Mouse (Mus musculus): ENCODE measurements around the gene 2310061I04Rik. TPM values are rescaled to one million over a fixed set of nuclear protein-coding genes. Genes with fewer than 3 reads are reported as not detected.
A peak's percentile ranks its signal among the peaks of the same experiment; 100 is the strongest.

2310061I04Rik gene
- polyA plus RNA-seq, 2 experiments, result 20.7 to 53.9 TPM

GRCm38 (mm10) chr17:35905587-35905986, 8.4 kb upstream of the 2310061I04Rik start:
- ATAC-seq (ENCODE audit: low FRiP score, low read depth), result no peak
- 95% methylated on average over 1 of the region's 1 CpGs for WGBS
- Histone ChIP-seq H3K27ac (replicated peaks; ENCODE audit: low read depth, low read length) (no peak overlapping the region), H3K9ac (ENCODE audit: low read depth, low read length, severe bottlenecking) (no peak overlapping the region), H3K4me2 (replicated peaks; ENCODE audit: low read depth, low read length, severe bottlenecking) (no peak overlapping the region), H3K4me1 (ENCODE audit: control insufficient read depth, insufficient read depth, low read length) (peaks cover 6% of the 10 kb centered on the region; the same call in 1 of the 2 replicates), H3K36me3 (ENCODE audit: control insufficient read depth, insufficient read depth, low read length) (peaks cover 69% of the 10 kb centered on the region), H3K9me3 (ENCODE audit: control insufficient read depth, low read length) (no peaks in the 10 kb centered on the region), H3K4me3 (replicated peaks; ENCODE audit: low read length) (no peak overlapping the region), H3K27me3 (ENCODE audit: control insufficient read depth, insufficient read depth, low read length) (no peaks in the 10 kb centered on the region)
- TF ChIP-seq POLR2A (IDR thresholded peaks at IDR 0.05; ENCODE audit: borderline replicate concordance, extremely low read depth, insufficient read depth, insufficient read length), result no peak
- no peak for DNase-seq (ENCODE audit: low spot score)

DNA sequence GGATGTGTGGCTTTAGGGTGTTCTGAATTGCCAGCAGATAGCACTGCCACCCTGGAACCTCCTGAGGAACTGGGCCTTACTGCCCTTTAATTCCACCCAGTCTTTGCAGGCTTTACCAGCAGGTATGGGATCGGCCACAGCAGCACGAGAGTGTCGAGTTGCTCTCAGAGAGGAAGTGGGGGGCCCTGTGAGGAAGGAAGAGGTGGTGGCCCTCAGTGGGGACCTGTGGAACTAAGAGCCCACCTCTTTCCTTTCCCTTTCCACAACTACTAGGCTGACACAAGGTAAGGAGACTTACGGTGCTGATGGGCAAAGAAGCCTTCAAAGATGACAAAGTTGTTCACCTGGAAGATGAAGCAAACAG, 6.7 kb upstream of the 2310061I04Rik start:
- no peak for ATAC-seq (ENCODE audit: low FRiP score, low read depth)
- H3K9ac ChIP-seq (ENCODE audit: low read depth, low read length, severe bottlenecking), result no peak overlapping the region
- H3K4me3 ChIP-seq (replicated peaks; ENCODE audit: low read length), result no peak overlapping the region
- TF ChIP-seq POLR2A (IDR thresholded peaks at IDR 0.05; ENCODE audit: borderline replicate concordance, extremely low read depth, insufficient read depth, insufficient read length), result no peak
- DNase-seq (ENCODE audit: low spot score), result no peak
- H3K9me3 ChIP-seq (ENCODE audit: control insufficient read depth, low read length), result no peaks in the 10 kb centered on the region
- peaks cover 84% of the 10 kb centered on the region for H3K36me3 ChIP-seq (ENCODE audit: control insufficient read depth, insufficient read depth, low read length)
- peaks cover 1% of the 10 kb centered on the region; the same call in 1 of the 2 replicates for H3K4me1 ChIP-seq (ENCODE audit: control insufficient read depth, insufficient read depth, low read length)
- no peak overlapping the region for H3K4me2 ChIP-seq (replicated peaks; ENCODE audit: low read depth, low read length, severe bottlenecking)
- WGBS, result 69% methylated on average over 4 of the region's 4 CpGs
- no peak overlapping the region for H3K27ac ChIP-seq (replicated peaks; ENCODE audit: low read depth, low read length)
- H3K27me3 ChIP-seq (ENCODE audit: control insufficient read depth, insufficient read depth, low read length), result no peaks in the 10 kb centered on the region

DNA sequence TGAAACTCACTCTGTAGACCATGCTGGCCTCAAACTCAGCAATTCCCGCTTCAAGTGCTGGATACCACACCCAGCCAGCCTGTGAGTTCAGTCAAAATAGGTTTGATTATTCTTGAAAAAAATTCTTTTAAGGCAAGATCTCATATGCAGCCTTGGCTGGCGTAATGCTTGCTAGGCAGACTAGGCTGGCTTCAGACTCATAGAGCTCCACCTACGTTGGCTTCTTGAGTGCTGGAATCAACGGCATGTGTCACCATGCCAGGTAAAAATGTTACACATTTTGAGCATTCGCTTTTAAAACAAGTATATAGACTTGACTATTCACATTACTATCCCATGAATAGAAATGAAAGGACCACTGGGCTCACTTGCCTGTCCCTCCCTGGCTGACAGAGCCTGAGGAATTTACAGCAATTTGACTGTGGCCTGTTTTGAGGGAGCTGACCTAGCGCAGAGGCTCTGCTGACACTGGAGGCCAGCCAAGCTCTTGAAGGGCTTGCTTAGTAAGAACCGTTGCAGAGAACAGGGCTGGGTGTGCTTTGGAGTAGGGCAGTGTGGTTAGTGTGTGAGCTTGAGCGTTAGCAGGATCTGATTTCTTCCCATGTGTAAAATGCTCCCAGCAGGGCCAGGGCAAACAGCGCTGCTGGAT, 6.2 kb upstream of the 2310061I04Rik start:
- no peaks in the 10 kb centered on the region for H3K9me3 ChIP-seq (ENCODE audit: control insufficient read depth, low read length)
- H3K9ac ChIP-seq (ENCODE audit: low read depth, low read length, severe bottlenecking), result no peak overlapping the region
- no peaks in the 10 kb centered on the region for H3K4me1 ChIP-seq (ENCODE audit: control insufficient read depth, insufficient read depth, low read length)
- H3K36me3 ChIP-seq (ENCODE audit: control insufficient read depth, insufficient read depth, low read length), result peaks cover 85% of the 10 kb centered on the region
- ATAC-seq (ENCODE audit: low FRiP score, low read depth) (no peak), DNase-seq (ENCODE audit: low spot score) (no peak)
- WGBS, result 89% methylated on average over 9 of the region's 9 CpGs
- no peak for TF ChIP-seq POLR2A (IDR thresholded peaks at IDR 0.05; ENCODE audit: borderline replicate concordance, extremely low read depth, insufficient read depth, insufficient read length)
- no peak overlapping the region for H3K4me3 ChIP-seq (replicated peaks; ENCODE audit: low read length)
- no peak overlapping the region for H3K27ac ChIP-seq (replicated peaks; ENCODE audit: low read depth, low read length)
- H3K4me2 ChIP-seq (replicated peaks; ENCODE audit: low read depth, low read length, severe bottlenecking), result no peak overlapping the region
- H3K27me3 ChIP-seq (ENCODE audit: control insufficient read depth, insufficient read depth, low read length), result no peaks in the 10 kb centered on the region

DNA sequence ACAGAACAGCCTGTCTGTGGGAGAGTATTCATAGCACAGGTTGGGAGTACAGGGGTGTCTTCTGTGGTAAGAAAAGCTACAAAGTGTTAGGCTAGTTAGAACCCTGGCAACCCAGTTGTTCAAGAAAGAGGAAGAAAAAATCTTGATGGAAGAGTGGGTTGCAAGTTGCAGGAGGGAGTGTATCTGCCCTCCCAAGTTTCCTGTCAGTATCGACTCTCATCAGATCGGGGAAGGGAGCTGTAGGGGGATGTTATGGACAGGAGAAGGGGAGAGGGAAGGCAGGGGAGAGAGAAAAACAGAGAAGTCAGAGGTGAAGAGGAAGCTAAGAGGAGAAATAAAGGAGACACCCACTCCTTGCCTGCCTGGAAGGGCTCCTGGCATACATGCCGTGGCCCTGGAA, 3.4 kb upstream of the 2310061I04Rik start:
- Histone ChIP-seq H3K4me3 (replicated peaks; ENCODE audit: low read length) (no peak overlapping the region), H3K9ac (ENCODE audit: low read depth, low read length, severe bottlenecking) (no peak overlapping the region), H3K9me3 (ENCODE audit: control insufficient read depth, low read length) (no peaks in the 10 kb centered on the region), H3K27ac (replicated peaks; ENCODE audit: low read depth, low read length) (no peak overlapping the region), H3K4me2 (replicated peaks; ENCODE audit: low read depth, low read length, severe bottlenecking) (no peak overlapping the region), H3K36me3 (ENCODE audit: control insufficient read depth, insufficient read depth, low read length) (peaks cover 71% of the 10 kb centered on the region), H3K4me1 (ENCODE audit: control insufficient read depth, insufficient read depth, low read length) (0 out of 2 replicates have a peak, but pooled peaks cover 11% of the 10 kb centered on the region), H3K27me3 (ENCODE audit: control insufficient read depth, insufficient read depth, low read length) (no peaks in the 10 kb centered on the region)
- WGBS, result 87% methylated on average over 3 of the region's 3 CpGs
- no peak for TF ChIP-seq POLR2A (IDR thresholded peaks at IDR 0.05; ENCODE audit: borderline replicate concordance, extremely low read depth, insufficient read depth, insufficient read length)
- ATAC-seq (ENCODE audit: low FRiP score, low read depth) (no peak), DNase-seq (ENCODE audit: low spot score) (no peak)

- Histone ChIP-seq H3K27ac (replicated peaks; ENCODE audit: low read depth, low read length) (no peak overlapping the region), H3K4me2 (replicated peaks; ENCODE audit: low read depth, low read length, severe bottlenecking) (peak overlapping the region; percentile 99), H3K4me3 (replicated peaks; ENCODE audit: low read length) (peak overlapping the region; percentile 79), H3K9me3 (ENCODE audit: control insufficient read depth, low read length) (no peaks in the 10 kb centered on the region), H3K27me3 (ENCODE audit: control insufficient read depth, insufficient read depth, low read length) (no peaks in the 10 kb centered on the region), H3K36me3 (ENCODE audit: control insufficient read depth, insufficient read depth, low read length) (peaks cover 63% of the 10 kb centered on the region), H3K9ac (ENCODE audit: low read depth, low read length, severe bottlenecking) (peak overlapping the region; percentile 80), H3K4me1 (ENCODE audit: control insufficient read depth, insufficient read depth, low read length) (0 out of 2 replicates have a peak, but pooled peaks cover 11% of the 10 kb centered on the region)
- DNase-seq (ENCODE audit: low spot score) (no peak), ATAC-seq (ENCODE audit: low FRiP score, low read depth) (peak; percentile 12)
- 39% methylated on average over 23 of the region's 23 CpGs for WGBS
- no peak for TF ChIP-seq POLR2A (IDR thresholded peaks at IDR 0.05; ENCODE audit: borderline replicate concordance, extremely low read depth, insufficient read depth, insufficient read length)
These were observed 678 bp upstream of the 2310061I04Rik start for GRCm38 (mm10) chr17:35897644-35898573.
